Mouse (Mus musculus) liver, embryonic 13.5 days (tissue): Measurements from ENCODE around the gene March6. TPM values are rescaled to one million over a fixed set of nuclear protein-coding genes. Genes with fewer than 3 reads are reported as not detected.
A peak's percentile ranks its signal among the peaks of the same experiment; 100 is the strongest.

Experiments
- ATAC-seq: fragments of 200-750 bp; cut with Nextera tagmentation; 2 replicates; pipeline ENCODE4 v1.8.0; 2017; ENCODE audit warnings: low read depth, mild to moderate bottlenecking, moderate number of reproducible peaks, moderate library complexity
- DNase-seq: peaks from one replicate; pipeline ENCODE4 v3.0.0; 2022
- H3K27ac ChIP-seq: fragments of 300-500 bp; sonication (generic); 2 replicates; pipeline ENCODE4 v1.5.1; 2015; ENCODE audit warnings: moderate library complexity, mild to moderate bottlenecking, inconsistent platforms
- H3K27me3 ChIP-seq: fragments of 300-500 bp; sonication (generic); 2 replicates; pipeline ENCODE4 v1.6.1; 2015; ENCODE audit warnings: mild to moderate bottlenecking, inconsistent platforms
- H3K36me3 ChIP-seq: fragments of 300-500 bp; sonication (generic); 2 replicates; pipeline ENCODE4 v1.6.1; 2015; ENCODE audit warnings: mild to moderate bottlenecking, inconsistent platforms
- H3K4me1 ChIP-seq: fragments of 300-500 bp; sonication (generic); replicated peaks from 2 replicates; pipeline ENCODE4 v1.6.1; 2015; ENCODE audit warnings: inconsistent platforms
- H3K4me2 ChIP-seq: fragments of 300-500 bp; sonication (generic); 2 replicates; pipeline ENCODE4 v1.6.1; 2015; ENCODE audit warnings: inconsistent platforms, mild to moderate bottlenecking, moderate library complexity
- H3K4me3 ChIP-seq: fragments of 300-500 bp; sonication (generic); replicated peaks from 2 replicates; pipeline ENCODE4 v1.5.1; 2015; ENCODE audit warnings: mild to moderate bottlenecking, inconsistent platforms
- H3K9ac ChIP-seq: fragments of 300-500 bp; sonication (generic); 2 replicates; pipeline ENCODE4 v1.6.1; 2015; ENCODE audit warnings: mild to moderate bottlenecking, inconsistent platforms
- H3K9me3 ChIP-seq: fragments of 300-500 bp; sonication (generic); replicated peaks from 2 replicates; pipeline ENCODE4 v1.6.1; 2016; ENCODE audit warnings: inconsistent platforms
- WGBS: fragments of 180-500 bp; shearing (Covaris S2); methylation state at CpG from one replicate; pipeline ENCODE4 v1.1.7; 2015; ENCODE audit not compliant: insufficient replicate concordance; 5-methylcytosine and 5-hydroxymethylcytosine counted together
- polyA plus RNA-seq: library from polyadenylated mRNA; unstranded; fragments of >200 nt; fragmentation: Nextera tagmentation; extraction: Ambion mirVana; gene quantifications from 2 replicates; pipeline ENCODE4 v1.2.1, GENCODE M21; 2015

The March6 gene
- polyA plus RNA-seq, 1 experiment from 2014 or later = 12.7 TPM

DNA sequence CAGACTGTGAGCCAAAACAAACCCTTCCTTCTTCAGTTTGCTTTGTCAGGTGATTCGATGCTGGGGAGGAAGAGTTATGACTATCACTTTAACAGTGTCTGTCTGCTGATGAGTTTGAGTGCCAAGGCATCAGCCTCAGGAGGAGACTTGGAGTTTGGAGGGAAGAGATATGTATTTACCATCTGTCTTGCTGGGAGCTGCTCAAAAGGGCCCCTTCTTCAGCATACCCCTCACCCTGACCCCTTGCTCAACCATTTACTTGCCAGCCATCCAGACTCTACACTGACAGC lies 9.6 kb upstream of the March6 start:
- H3K4me1 ChIP-seq = peaks cover 80% of the 10 kb centered on the region

DNA sequence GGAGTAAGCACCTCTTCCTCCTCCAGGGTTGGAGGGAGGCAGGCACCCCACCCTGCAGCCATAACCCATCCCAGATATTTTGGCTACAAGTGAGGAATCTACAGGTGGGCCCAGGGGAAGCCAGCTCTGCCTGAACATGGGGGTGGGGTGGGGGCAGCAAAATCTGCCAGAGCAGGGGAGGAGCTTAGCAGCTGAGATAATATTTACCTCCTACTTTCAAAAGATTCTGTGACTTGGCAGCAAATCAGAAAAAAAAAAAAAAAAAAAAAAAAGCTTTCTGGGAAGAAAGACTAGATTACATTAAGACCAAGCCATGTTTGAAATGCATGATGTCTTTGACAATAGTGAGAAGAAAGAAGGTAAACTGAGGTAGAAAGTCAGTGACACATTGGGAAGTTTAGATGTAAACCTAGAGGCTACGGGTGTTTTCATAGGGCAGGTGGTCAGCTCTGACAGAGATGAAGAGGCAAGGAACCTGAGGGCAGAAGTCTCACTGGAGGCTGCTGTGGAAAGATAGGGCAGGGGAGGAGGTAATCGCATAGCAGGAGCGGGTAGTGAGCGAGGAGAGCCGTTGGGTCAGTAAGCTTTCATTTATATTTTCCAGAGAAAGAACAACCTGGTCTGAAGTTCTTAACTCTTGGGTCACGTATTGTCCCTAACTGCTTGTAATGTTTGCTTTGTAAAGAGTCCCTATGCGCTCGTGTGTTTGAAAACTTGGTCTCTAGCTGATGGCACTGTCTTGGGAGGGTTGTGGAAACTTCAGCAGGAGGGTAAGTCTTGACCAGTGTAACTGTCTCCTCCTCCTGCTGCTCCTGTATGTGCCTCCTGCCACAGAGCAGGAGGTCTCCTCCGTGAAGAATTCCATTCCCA lies 9.0 kb upstream of the March6 start:
- peaks cover 80% of the 10 kb centered on the region for H3K4me1 ChIP-seq
- 24% methylated on average over 9 of the region's 9 CpGs for WGBS
- peak overlapping the region; percentile 64 for H3K4me2 ChIP-seq
- H3K9ac ChIP-seq = peak overlapping the region; percentile 64
- ATAC-seq (peak; percentile 90), DNase-seq (no peak)
- peak overlapping the region; percentile 85 for H3K27ac ChIP-seq
- H3K36me3 ChIP-seq = no peaks in the 10 kb centered on the region
- no peaks in the 10 kb centered on the region for H3K27me3 ChIP-seq
- peak overlapping the region; percentile 49 for H3K4me3 ChIP-seq
- H3K9me3 ChIP-seq = no peaks in the 10 kb centered on the region

More for the DNA sequence above, 9.6 kb upstream of the March6 start:
- Histone ChIP-seq H3K36me3 (no peaks in the 10 kb centered on the region), H3K27me3 (no peaks in the 10 kb centered on the region), H3K4me3 (peak overlapping the region; percentile 49), H3K9me3 (no peaks in the 10 kb centered on the region), H3K4me2 (peak overlapping the region; percentile 64), H3K27ac (peak overlapping the region; percentile 85), H3K9ac (peak overlapping the region; percentile 64)
- ATAC-seq = peak; percentile 47
- WGBS = 19% methylated on average over 1 of the region's 1 CpGs
- DNase-seq = no peak

DNA sequence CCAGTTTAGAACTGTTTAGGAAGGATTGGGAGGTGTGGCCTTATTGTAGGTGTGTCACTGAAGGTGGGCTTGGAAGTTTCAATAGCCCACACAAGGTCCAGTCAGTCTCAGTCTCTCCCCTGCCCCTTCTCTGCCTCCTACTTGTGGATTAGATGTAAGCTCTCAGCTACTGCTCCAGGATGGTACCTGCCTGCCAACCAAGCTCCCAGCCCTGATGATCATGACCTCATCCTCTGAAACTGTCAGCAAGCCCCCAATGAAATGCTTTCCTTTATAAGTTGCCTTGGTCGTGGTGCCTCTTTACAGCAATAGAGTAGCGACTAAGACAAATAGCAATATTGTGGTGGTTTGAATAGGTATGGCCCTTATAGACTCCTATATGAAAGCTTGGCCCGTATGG lies 7.5 kb upstream of the March6 start:
- Histone ChIP-seq H3K9me3 (no peaks in the 10 kb centered on the region), H3K36me3 (no peaks in the 10 kb centered on the region), H3K4me1 (peaks cover 89% of the 10 kb centered on the region), H3K4me3 (no peak overlapping the region), H3K9ac (no peak overlapping the region), H3K27ac (no peak overlapping the region), H3K27me3 (no peaks in the 10 kb centered on the region), H3K4me2 (no peak overlapping the region)
- no peak for ATAC-seq
- DNase-seq = no peak
- WGBS = 68% methylated on average over 3 of the region's 3 CpGs

DNA sequence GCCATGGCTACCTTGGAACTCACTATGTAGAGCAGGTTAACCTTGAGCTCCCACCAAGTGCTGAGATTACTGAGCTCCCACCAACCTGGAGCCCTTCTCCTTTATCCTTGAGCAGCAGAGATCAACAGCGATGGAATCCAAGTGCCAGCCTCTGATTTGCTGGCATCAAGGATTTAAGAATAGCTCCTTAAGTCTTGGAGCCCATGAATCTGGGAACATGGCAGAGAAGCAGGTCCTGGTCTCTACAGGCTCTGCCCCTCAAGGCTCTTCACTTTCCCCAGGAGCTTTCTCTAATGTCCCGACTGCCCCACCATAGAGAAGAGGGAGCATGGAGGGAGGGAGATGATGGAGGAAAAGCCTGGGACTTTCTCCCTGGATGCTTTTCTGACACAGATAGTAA lies 6.9 kb upstream of the March6 start:
- Histone ChIP-seq H3K4me3 (no peak overlapping the region), H3K9ac (no peak overlapping the region), H3K27ac (no peak overlapping the region), H3K4me2 (no peak overlapping the region), H3K4me1 (peaks cover 89% of the 10 kb centered on the region), H3K9me3 (no peaks in the 10 kb centered on the region), H3K27me3 (no peaks in the 10 kb centered on the region), H3K36me3 (no peaks in the 10 kb centered on the region)
- 94% methylated on average over 2 of the region's 2 CpGs for WGBS
- ATAC-seq (no peak), DNase-seq (no peak)

DNA sequence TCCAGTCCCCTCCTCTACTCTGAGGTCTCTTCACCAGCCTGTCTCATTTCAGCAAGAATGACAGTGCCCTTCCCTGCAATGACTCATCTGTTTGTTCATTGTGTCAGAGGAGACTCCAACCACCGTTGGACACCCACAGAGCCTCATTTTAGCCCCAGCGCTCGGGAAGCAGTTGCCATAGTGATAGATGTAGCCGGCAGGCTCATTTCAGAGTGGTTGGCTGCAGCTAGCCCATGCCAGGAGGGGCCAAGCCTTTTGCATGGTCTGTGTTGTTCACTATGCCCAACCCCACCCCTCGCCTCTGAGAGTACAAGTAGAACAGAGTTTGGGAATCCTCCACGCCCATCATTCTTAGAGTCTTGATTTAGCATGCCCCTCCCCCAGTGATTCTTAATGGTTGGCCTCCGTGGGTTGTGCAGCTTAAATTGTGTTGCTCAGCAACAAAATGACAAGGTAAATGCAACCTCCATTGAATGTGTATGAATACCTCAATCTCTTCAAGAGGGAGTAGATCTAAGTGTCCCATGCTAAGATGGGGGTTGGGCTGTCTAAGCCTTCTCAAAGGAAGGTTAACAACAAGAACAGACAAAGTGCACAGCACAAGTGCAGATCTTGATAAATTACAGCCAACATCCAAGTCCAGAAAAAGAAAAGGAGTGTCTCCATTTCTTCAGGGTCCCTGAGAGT lies 5.3 kb upstream of the March6 start:
- Histone ChIP-seq H3K4me3 (no peak overlapping the region), H3K9ac (no peak overlapping the region), H3K4me2 (no peak overlapping the region), H3K27me3 (no peaks in the 10 kb centered on the region), H3K4me1 (peaks cover 87% of the 10 kb centered on the region), H3K9me3 (no peaks in the 10 kb centered on the region), H3K27ac (no peak overlapping the region), H3K36me3 (no peaks in the 10 kb centered on the region)
- DNase-seq = no peak
- 20% methylated on average over 7 of the region's 7 CpGs for WGBS
- ATAC-seq = no peak

DNA sequence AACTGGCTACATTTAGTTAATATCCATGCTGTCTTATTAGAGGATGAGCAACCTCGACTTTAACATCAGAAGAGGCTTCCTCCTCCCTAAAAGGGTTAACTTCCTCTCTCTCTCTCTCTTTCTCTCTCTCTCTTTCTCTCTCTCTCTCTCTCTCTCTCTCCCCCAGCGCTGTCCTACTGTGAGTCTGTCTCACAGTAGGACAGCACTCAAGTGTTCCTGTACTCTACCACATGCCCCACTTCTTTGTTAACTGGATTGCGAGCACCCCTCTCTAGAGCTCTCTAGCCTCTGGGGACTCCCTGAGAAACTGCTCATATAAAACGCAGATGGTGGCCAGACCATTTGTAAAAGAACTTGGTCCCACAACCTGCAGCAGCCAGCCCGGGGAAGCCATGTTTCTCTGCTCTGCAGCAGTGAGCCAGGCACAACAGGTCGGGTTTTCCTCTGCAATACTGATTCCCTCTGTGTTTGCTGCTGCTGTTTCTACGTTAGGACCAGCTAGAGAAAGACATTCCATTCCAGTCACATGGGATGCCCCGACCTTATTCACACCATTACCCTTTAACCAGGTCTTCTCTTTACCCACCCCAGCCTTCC lies 4.5 kb upstream of the March6 start:
- H3K4me3 ChIP-seq = no peak overlapping the region
- peaks cover 79% of the 10 kb centered on the region for H3K4me1 ChIP-seq
- H3K9ac ChIP-seq = no peak overlapping the region
- no peak overlapping the region for H3K4me2 ChIP-seq
- no peaks in the 10 kb centered on the region for H3K27me3 ChIP-seq
- no peak for ATAC-seq
- no peaks in the 10 kb centered on the region for H3K36me3 ChIP-seq
- peak overlapping the region; percentile 56 for H3K27ac ChIP-seq
- H3K9me3 ChIP-seq = no peaks in the 10 kb centered on the region
- no peak for DNase-seq
- WGBS = 37% methylated on average over 8 of the region's 8 CpGs

DNA sequence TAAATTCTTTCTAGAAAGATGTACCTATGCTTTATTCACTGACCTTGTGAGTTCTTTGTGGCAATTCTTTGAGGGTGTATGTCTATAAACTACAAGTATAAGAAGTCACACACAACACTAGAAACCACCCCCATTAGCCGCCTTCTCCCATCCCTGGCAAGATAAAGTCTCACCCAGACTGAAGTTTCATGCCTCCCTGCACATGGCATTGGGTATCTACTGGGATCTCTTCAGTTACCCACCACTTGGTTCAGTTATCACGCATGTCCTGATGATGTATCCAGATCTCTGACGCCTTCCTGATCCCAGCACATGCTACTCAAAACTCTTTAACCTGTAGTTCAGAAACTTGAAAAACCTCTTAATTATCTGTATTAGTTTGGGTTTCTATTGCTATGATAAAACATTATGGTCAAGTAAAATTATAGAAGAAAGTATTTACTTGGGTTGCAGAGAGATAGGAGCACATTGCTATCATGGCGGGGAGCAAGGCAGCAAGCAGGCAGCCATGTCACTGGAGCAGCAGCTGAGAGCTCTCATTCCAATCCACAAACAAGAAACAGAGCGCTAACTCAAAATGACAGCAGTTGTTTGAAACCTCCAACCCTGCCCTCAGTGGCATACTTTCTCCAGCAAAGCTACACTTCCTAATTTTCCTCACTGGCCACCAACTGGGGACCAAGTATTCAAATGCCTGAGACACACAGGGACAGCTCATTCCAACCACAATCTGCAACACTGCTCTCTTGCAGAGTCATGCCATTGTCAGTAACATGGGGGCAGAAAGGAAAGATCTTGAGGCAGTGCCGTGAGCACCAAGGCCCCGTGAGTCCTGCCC lies 3.8 kb upstream of the March6 start:
- Histone ChIP-seq H3K36me3 (no peaks in the 10 kb centered on the region), H3K4me1 (peaks cover 74% of the 10 kb centered on the region), H3K27ac (peak overlapping the region; percentile 68), H3K9me3 (no peaks in the 10 kb centered on the region), H3K4me3 (no peak overlapping the region), H3K9ac (no peak overlapping the region), H3K27me3 (no peaks in the 10 kb centered on the region), H3K4me2 (no peak overlapping the region)
- ATAC-seq (no peak), DNase-seq (no peak)
- 45% methylated on average over 7 of the region's 7 CpGs for WGBS

DNA sequence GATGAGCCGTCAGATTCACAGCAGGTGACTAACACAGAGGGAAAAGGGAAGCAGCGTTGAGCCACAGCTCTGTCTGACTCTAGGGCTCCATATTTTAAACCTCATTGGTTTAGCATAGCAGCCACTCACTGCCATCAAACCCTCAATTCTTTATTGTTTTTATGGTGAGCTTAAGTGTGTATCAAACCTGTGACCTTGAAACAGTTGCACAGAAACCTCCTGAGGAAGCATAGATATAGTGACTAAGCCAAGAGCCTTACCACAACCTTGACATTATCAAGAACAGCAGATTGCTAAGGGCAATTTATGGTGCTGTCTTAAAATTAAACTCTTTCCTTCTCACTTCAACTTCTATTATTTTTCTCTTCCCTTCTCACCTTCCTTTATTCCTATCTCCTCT lies 2.7 kb upstream of the March6 start:
- Histone ChIP-seq H3K4me1 (peaks cover 75% of the 10 kb centered on the region), H3K9ac (no peak overlapping the region), H3K4me3 (no peak overlapping the region), H3K27me3 (no peaks in the 10 kb centered on the region), H3K4me2 (peak overlapping the region; percentile 88), H3K9me3 (no peaks in the 10 kb centered on the region), H3K36me3 (no peaks in the 10 kb centered on the region), H3K27ac (peak overlapping the region; percentile 72)
- ATAC-seq (no peak), DNase-seq (no peak)
- WGBS = 29% methylated on average over 2 of the region's 2 CpGs

DNA sequence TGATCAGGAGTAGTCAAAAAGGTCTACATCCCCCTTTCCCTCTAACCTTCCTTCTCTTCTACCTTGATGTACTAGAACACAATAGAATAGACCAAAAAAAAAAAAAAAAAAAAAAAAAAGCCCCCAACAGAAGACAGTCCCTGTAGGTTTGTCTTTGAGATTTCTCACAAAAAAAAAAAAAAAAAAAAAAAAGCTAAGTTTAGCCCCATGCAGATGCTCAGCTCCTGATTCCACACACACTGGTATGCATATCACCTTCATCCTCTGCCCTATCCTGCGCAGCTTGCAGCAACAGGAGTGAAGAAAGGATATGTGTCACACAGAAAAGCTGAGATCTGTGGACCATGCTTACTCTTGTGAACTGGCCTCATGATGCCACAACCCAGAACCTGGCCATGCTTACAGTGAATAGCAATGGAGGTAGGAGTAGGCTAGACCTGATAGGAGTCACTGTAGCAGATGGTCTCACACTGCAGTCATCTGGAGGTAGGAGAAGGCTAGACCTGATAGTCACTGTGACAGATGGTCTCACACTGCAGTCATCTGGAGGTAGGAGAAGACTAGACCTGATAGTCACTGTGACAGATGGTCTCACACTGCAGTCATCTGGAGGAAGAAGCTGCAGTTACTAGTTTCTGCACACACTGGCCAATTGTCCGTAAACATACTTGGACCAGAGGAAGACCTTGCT lies 1.6 kb upstream of the March6 start:
- Histone ChIP-seq H3K9me3 (no peaks in the 10 kb centered on the region), H3K4me2 (peak overlapping the region; percentile 88), H3K4me3 (peak overlapping the region; percentile 95), H3K36me3 (no peaks in the 10 kb centered on the region; the same call in 1 of the 2 replicates), H3K27me3 (no peaks in the 10 kb centered on the region), H3K9ac (peak overlapping the region; percentile 96), H3K27ac (peak overlapping the region; percentile 94), H3K4me1 (peaks cover 77% of the 10 kb centered on the region)
- DNase-seq (no peak), ATAC-seq (peak; percentile 24)
- WGBS = 71% methylated on average over 2 of the region's 2 CpGs

DNA sequence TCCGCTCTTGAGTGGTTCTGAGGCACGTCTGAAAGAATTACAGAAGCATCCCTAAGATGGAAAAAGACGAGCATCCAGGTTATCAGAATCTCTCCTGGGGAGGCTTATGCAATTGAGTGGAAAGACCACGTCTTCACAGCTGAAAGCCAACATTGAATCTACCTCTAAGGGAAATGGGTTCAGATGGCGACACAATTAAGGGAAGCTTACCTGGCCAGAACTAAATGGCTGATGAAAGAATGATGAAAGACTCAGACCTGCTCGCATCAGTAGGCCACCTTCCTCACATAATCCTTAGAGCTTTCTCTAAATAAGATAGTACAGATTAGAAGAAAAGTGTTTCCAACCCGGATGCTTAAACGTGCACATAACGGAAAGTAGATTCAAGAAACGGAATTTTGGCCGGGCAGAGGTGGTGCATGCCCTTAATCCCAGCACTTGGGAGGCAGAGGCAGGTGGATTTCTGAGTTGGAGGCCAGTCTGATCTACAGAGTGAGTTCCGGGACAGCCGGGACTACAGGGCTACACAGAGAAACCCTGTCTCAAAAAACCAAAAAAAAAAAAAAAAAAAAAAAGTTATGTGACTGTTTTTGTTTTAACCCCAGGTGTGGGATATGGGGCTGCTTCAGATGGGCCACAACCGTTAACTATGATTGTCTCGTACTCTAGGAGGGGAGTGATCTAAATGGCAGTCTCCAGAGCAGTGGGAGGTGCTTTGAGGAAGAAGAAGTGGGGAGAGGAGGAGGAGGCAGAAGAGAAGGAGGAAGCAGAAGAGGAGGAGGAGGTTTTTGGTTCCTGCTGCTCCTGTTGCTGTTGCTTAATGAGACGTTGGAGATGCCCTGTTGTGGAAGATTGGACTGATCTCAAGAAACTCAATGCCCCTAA lies 835 bp upstream of the March6 start:
- no peaks in the 10 kb centered on the region for H3K9me3 ChIP-seq
- H3K36me3 ChIP-seq = peaks cover 4% of the 10 kb centered on the region; the same call in 1 of the 2 replicates
- H3K4me1 ChIP-seq = peaks cover 73% of the 10 kb centered on the region
- H3K9ac ChIP-seq = peak overlapping the region; percentile 96
- H3K27me3 ChIP-seq = no peaks in the 10 kb centered on the region
- peak overlapping the region; percentile 95 for H3K4me3 ChIP-seq
- WGBS = 7% methylated on average over 16 of the region's 16 CpGs
- H3K4me2 ChIP-seq = peak overlapping the region; percentile 88
- DNase-seq = no peak
- ATAC-seq = peak; percentile 29
- H3K27ac ChIP-seq = peak overlapping the region; percentile 94
